Mouse (Mus musculus) gastrocnemius, postnatal 36 days (tissue): ENCODE results near the gene Mmrn2. TPM values are rescaled to one million over a fixed set of nuclear protein-coding genes. Genes with fewer than 3 reads are reported as not detected.

Experiments used
- DNase-seq, 2 experiments: peaks; one replicate each; pipeline ENCODE4 v3.0.0; 2022
- intact Hi-C: fragments of 180-260 bp; cut with DNase I; formaldehyde crosslinking; loops from one replicate; pipeline ENCODE4 v1.15.1; 2025
- total RNA-seq, 2 experiments: library from RNA; stranded (reverse); gene quantifications; 2 replicates each; pipeline ENCODE4 v1.2.3; 2021

The Mmrn2 gene
- total RNA-seq, 2 experiments from 2014 or later, result 10.1 to 11.4 TPM

- DNase-seq, result no peak
- intact Hi-C loops, result no loop called here
These were observed 76.6 kb downstream of the Mmrn2 start for GRCm38 (mm10) chr14:34451872-34452271.

GRCm38 (mm10) chr14:34453648-34454047, 78.4 kb downstream of the Mmrn2 start:
- DNase-seq, result no peak
- intact Hi-C loops, result no loop called here

Other genes with a start within 250 kb of the Mmrn2 start
- under 1 TPM; 0.10 TPM for gene Npy4r, start 223.0 kb upstream of the Mmrn2 start, total RNA-seq
- under 1 TPM in 1 of 2 experiments, not detected in 1; 0.05 TPM for gene Gprin2, start 173.8 kb upstream of the Mmrn2 start, total RNA-seq
- under 1 TPM; 0.36 to 0.57 TPM for gene Syt15, start 155.9 kb upstream of the Mmrn2 start, total RNA-seq
- gene Shld2, start 65.0 kb upstream of the Mmrn2 start, total RNA-seq, result 10 to 100 TPM in 1 of 2 experiments, 1 to 10 TPM in 1; 9.5 to 10.6 TPM
- 100 to 1,000 TPM in 1 of 2 experiments, 10 to 100 TPM in 1; 99.3 to 134 TPM for gene Glud1, start 64.7 kb upstream of the Mmrn2 start, total RNA-seq
- not detected for gene Fam25c, start 20.0 kb upstream of the Mmrn2 start, total RNA-seq
- 1 to 10 TPM; 2.8 to 6.0 TPM for gene Sncg, start 676 bp upstream of the Mmrn2 start, total RNA-seq
- gene Bmpr1a, start 127.9 kb downstream of the Mmrn2 start, total RNA-seq, result 10 to 100 TPM; 42.4 to 54.7 TPM
- gene 9230112D13Rik, start 147.3 kb downstream of the Mmrn2 start, total RNA-seq, result not detected
- 1,000 to 10,000 TPM; 2,135 to 2,411 TPM for gene Ldb3, start 213.2 kb downstream of the Mmrn2 start, total RNA-seq
- gene Opn4, start 224.7 kb downstream of the Mmrn2 start, total RNA-seq, result not detected